Mouse (Mus musculus): ENCODE measurements around the gene Lgsn.

Lgsn gene

DNA sequence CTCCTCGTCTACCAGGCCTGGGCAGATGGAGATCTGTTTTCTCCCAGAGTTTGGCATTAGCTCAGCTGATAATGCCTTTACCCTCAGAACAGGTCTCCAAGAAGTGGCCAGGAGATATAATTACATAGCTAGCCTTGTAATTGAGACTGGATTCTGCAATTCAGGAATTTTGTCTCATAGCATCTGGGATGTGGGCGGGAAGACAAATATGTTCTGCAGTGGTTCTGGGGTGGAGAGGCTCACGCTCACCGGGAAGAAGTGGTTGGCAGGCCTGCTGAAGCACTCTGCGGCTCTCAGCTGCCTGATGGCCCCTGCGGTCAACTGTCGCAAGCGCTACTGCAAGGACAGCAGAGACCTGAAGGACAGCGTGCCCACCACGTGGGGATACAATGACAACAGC, 27.6 kb downstream of the Lgsn start:
- in situ Hi-C loops (cut with MboI; ENCODE audit: low pct_unique_long_range_greater_than_20kb in 1 of 2, low sequenced_read_pairs in 2 of 2, unreplicated experiment in 1 of 2) = loop anchor here in 1 of 2 experiments (25.0 kb wide), 1 partner anchor 784 kb away; no protein-coding TSS in a partner anchor

DNA sequence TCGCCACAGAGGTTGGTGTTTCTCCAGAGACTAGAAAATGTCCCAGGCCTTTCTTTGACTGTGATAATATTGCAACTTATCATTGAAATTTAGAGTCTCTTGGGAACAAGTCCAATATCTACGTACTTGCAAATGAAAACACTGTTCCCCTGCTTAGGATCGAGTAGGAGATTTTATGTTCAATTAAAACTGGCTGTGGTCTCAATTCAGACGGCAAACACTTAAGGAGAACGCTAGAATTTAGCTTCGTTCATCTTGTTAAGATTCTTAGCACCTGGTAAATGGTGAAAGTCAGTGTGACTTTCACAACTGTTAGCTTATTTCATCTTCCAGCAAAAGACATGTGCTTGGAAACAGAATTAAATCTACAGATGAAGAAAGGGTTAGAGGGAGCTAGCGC, 29.1 kb downstream of the Lgsn start:
- in situ Hi-C loops (cut with MboI; ENCODE audit: low pct_unique_long_range_greater_than_20kb in 1 of 2, low sequenced_read_pairs in 2 of 2, unreplicated experiment in 1 of 2) = loop anchor here in 1 of 2 experiments (25.0 kb wide), 1 partner anchor 782 kb away; no protein-coding TSS in a partner anchor

DNA sequence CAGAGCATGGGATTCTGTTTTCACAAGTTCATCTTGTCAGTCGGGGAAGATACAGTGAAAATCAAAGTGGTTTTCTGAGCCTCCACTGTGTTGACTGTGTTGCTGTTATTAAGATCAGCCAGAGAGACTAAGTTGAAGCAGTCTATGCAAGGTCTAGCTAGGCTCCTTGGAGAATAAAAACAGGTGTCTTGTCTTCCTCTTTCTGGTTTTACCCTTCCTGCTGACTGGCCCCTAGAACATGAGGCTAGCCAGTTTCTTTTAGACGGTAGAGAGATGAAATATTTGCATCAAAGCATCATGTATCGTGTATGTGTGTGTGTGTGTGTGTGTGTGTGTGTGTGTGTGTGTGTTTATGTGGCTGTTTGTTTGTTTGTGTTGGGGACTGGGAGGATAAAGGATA, 29.6 kb downstream of the Lgsn start:
- in situ Hi-C loops (cut with MboI; ENCODE audit: low pct_unique_long_range_greater_than_20kb in 1 of 2, low sequenced_read_pairs in 2 of 2, unreplicated experiment in 1 of 2) = loop anchor here in 1 of 2 experiments (25.0 kb wide), 1 partner anchor 782 kb away; no protein-coding TSS in a partner anchor

- in situ Hi-C loops (cut with MboI; ENCODE audit: low pct_unique_long_range_greater_than_20kb in 1 of 2, low sequenced_read_pairs in 2 of 2, unreplicated experiment in 1 of 2) = loop anchor here in 1 of 2 experiments (10.0 to 25.0 kb wide), 2 partner anchors 125 to 777 kb away; no protein-coding TSS in a partner anchor
These were observed 33.9 kb downstream of the Lgsn start for GRCm38 (mm10) chr1:31210144-31210543.

DNA sequence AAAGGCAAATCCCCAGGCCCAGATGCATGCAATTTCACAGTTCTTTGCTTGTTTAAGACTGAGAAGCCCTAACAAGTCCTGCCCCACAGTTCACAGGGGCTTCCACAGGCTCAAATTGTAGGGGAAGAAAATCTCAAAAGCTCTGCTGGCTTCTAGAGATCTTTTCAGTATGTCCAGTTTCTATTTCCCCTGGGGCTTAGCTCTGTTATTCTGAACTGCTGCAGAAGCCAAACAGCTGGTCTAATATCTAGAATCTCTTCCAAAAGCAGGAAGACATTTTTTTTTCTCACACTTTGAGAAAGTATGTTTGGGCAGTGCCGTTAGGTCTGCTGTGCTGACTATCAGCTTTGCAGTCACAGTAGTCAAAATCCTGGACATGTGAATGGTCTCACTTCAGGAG, 38.6 kb downstream of the Lgsn start:
- in situ Hi-C loops (cut with MboI; ENCODE audit: low pct_unique_long_range_greater_than_20kb in 1 of 2, low sequenced_read_pairs in 2 of 2, unreplicated experiment in 1 of 2) = loop anchor here in 1 of 2 experiments (10.0 to 25.0 kb wide), 2 partner anchors 120 to 772 kb away; no protein-coding TSS in a partner anchor

DNA sequence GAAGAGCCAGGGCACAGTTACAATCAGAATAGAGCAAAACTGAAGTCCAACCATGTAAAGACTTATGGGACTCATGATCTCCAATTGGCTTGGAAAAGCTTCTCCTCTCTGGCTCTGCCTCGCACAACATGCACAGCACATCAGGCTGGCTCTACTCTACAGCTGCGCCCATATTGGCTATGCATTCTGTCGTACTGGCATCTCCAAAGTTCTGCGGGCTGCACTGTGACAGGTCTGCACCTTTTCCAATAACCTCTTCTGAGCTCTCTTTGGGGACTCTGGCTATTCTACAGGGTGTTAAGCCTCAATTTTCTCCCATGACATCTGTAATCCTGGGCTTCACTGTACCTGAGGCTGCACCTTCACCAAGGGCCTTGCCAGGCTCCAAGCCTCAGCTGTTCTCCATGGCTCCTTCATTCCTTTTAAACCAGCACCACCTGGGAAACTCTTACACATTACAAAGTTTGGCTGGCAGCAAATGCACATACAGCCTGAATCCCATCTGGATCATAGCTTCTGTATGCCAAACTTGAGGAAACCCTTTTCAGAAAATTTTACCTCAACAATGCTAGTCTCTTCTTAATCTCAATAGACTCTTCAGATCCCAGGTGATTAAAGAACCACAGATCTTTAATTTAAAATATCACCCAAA, 44.5 kb downstream of the Lgsn start:
- in situ Hi-C loops (cut with MboI; ENCODE audit: low pct_unique_long_range_greater_than_20kb in 1 of 2, low sequenced_read_pairs in 2 of 2, unreplicated experiment in 1 of 2) = loop anchor here (10.0 to 25.0 kb wide), 2 partner anchors 114 to 767 kb away; no protein-coding TSS in a partner anchor

DNA sequence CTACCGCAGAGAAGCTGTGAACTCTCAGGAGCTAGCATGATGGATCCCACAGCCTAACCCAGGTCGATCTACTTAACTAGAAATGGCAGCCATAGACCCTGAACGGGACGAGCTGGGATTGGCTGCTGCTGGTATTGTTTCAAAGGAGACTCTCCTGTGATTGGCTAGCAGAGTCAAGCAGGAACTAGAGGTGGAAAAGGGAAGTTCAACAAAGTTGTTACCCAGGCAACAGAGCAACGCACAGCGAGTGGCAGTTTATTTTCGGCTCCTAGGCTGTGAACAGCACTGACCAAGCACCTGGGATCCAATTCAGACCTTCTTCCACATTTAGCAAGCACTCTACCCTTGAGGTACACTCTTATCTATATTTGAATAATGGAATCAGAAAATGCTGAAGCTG, 46.4 kb downstream of the Lgsn start, which contains the start of the genes 4931428L18Rik and Pih1d3:
TSS of gene 4931428L18Rik (minus strand) at position 121 of the 400 bp plus-strand sequence.
TSS of gene Pih1d3 (plus strand) at position 275 of the 400 bp plus-strand sequence.
- in situ Hi-C loops (cut with MboI; ENCODE audit: low pct_unique_long_range_greater_than_20kb in 1 of 2, low sequenced_read_pairs in 2 of 2, unreplicated experiment in 1 of 2) = loop anchor here (10.0 to 25.0 kb wide), 2 partner anchors 112 to 765 kb away; no protein-coding TSS in a partner anchor

- in situ Hi-C loops (cut with MboI; ENCODE audit: low pct_unique_long_range_greater_than_20kb in 1 of 2, low sequenced_read_pairs in 2 of 2, unreplicated experiment in 1 of 2) = no loop called here
These were observed 57.3 kb downstream of the Lgsn start for GRCm38 (mm10) chr1:31233319-31234036.

Data from mouse embryonic stem cell (cell line).